Mouse (Mus musculus): ENCODE measurements around the gene Slc22a4.
"Not testable (repeated sequence)": the region's sequence is repeated elsewhere in the genome, so short reads cannot be mapped to it uniquely, and the experiment has no call there.

Gene Slc22a4

DNA sequence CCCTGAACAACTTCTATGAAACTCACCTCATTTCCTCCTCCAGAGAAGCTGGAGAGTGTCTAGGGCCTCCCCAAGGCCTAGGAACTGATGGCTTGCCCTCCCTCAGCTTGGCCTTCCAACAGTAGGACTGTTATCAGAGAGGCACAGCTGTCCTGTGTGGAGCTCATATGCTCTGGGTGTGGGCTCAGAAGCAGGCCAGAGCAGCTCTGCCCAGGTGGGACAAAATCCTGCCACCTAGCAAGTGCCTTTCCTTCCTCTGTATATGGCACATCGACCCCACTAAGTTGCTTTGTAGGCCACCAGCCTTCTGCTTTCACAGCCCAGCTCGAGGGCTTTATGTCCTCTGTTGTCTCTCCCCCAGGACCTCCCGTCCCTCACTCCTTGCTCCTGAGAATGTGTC, 23.2 kb downstream of the Slc22a4 start:
- DNase-seq (ENCODE audit: low spot score): no peak

DNA sequence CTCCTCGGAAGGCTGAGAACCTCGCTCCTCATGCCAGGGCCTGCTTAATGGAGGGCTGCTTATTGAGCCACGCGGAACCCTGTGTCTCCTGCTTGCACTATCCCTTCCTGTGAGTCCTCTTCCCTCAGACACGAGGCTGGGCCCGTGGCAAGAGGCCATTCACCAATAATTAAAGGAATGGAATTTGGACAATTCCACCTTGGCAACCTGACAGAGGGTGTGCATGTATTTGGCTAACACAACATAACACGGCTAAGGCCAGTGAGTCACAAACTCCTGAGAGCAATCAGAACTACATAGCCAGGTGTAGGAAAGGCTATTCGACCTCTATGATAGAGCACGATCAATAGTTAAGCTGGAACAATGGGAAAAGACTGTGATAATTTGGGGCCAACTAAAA, 23.7 kb downstream of the Slc22a4 start:
- DNase-seq (ENCODE audit: low spot score): no peak

DNA sequence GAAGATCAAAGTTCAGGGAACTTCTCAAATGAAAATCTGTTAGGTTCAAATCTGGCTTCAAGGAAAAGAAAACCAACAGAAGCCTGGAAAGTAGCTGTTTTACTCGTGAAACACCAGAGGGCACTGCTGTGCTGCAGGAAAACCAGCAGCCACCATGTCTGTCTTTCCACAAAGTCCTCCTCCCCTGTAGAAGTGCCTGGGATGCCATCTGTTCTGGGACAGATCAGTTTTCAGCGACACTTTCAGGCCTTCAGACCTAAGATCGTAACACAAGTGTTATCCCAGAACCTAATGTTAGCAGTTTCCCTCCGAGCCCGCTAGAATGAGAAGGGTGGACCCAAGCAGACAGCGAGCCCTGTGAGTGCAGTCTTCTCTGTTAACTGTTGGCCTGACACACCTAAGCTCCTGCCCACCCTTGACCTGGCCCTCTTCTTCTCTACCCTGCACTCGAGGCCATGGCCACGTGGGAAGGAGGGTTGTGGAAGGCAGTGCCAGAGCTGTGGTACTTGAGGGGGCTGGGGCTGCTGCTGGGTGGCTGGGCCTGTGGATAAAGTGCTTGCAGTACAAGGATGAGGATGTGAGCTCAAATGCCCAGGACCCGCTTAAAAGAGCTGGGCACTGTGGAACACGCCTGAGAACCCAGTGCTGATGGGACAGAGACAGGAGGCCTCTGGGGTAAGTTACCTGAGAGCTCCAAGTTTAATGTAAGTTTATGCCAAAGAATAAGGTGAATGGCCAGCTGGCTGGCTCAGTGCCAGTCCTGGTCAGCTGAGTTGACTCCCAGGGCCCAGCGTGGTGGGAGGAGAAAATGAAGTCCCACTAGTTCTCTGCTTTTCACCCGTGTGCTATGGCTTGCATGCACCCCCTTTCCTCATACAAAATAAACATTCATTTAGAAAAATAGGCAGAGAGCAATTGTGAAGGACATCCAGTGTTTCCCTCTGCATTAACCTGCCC, 24.9 kb downstream of the Slc22a4 start:
- not testable (repeated sequence) for DNase-seq (ENCODE audit: low spot score)

DNA sequence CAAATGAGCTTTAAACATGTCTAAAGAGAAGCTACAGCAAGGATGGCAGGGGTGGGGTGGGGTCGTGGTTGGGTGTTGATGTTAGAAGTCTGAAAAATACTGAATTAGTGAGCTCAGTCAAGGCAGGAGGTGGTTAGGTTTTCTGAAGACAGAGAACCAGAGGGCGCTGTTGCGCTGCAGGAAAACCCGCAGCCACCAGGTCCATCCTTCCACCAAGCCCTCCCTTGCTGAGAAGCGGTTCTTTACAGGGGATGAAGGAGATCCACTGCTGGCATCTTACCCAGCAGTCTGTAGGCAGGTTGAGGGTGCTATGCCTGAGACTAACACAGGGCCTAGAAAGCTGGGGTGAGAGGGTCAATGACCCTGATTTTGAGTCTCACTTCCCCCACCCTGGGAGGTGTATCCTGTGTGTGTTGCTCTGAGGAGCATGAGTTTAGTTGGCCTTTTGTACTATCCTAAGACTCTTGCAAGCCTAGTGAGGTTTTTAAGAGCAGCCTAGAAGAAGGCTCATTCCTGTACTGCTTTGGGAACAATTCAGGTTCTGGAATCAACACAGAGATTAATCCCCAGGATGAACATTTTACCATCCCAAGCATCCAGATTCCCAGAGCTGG, 25.6 kb downstream of the Slc22a4 start:
- peak; percentile 42 for DNase-seq (ENCODE audit: low spot score)

DNA sequence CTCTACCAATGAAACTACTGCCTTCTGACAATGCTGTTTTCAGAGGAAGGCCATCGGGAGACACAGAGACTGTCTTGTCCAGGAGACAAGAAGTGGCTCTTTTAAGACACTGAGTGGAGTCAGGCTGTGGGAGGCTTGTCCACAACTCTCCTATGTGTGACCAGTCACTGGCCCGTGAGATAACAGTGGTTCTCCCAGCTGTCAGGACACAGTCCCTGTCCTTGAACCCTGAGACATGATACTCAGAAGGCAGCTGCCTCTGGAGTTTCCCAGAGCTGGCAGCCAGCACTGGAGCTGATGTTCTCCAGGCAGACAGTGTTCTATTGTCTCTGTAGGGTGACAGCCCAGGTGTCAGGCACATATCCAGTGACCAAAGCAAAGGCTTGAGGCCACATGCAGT, 30.2 kb downstream of the Slc22a4 start:
- no peak for DNase-seq (ENCODE audit: low spot score)

DNA sequence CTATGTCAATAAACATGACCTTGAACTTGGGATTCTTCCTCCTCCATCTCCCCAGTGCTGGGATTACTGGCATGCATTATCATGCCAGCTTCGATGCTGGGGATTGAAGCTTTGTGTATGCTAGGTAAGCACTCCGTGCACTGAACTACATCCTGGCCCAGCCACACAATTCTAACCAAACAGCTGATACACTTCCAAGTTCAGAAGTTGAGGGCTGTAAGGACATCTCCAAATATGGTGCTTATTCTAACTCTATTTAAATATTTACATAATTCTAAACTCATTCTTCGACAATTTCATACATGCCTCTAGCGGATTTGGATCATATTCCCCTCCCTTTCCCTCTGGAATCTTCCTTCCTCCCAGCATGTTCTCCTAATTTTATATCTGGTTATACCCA, 35.6 kb downstream of the Slc22a4 start:
- no peak for DNase-seq (ENCODE audit: low spot score)

DNA sequence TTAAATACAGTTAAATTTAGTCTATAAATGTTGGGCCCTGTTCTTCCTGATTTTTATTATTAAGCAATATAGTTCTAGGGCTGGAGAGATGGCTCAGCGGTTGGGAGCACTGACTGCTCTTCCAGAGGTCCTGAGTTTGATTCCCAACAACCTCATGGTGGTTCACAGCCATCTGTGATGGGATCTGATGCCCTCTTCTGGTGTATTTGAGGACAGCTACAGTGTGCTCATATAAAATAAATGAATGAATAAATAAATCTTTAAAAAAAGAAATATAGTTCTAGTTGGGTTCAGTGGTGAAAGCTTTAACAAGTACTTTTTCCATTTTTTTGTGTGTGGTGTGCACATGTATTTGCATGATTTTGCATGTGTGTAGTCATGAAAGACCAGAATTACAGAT, 38.7 kb downstream of the Slc22a4 start:
- no peak for DNase-seq (ENCODE audit: low spot score)

DNA sequence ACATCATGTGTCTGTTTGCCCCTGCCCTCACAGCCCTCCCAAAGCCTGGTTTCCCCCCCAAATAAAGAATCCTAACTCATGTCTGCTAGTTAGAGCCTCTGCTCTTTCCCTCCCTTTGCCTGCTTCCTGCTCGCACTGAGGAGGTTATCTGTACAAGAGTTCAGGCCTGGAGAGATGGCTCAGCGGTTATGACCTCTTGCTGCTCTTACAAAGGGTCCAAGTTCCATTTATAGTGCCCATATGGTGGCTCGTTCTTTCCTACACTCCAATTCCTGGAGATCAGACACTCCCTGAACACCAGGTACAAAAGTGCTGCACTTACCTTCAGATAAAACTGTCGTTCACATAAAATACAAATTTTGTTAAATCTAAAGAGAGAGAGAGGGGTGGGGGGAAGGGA, 39.8 kb downstream of the Slc22a4 start:
- no peak for DNase-seq (ENCODE audit: low spot score)

DNA sequence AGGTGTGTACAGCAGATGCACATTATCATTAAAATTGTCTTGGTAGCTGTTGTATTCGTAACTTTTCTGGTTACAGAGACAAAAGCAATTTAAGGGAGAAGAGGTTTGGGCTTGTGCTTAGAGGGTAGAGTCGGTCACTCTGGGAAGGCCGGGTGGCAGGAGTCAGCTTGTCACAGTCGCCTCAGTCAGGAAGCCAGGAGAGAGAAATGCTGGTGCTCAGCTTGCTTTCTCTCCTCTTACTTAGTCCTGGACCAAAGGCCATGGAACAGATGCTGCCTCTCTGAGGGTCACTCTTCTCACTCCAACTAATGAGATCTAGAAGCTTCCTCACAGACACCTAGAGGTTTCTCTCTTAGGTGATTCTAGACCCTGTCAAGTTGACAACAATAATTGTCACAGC, 46.5 kb downstream of the Slc22a4 start:
- no peak for DNase-seq (ENCODE audit: low spot score)

DNA sequence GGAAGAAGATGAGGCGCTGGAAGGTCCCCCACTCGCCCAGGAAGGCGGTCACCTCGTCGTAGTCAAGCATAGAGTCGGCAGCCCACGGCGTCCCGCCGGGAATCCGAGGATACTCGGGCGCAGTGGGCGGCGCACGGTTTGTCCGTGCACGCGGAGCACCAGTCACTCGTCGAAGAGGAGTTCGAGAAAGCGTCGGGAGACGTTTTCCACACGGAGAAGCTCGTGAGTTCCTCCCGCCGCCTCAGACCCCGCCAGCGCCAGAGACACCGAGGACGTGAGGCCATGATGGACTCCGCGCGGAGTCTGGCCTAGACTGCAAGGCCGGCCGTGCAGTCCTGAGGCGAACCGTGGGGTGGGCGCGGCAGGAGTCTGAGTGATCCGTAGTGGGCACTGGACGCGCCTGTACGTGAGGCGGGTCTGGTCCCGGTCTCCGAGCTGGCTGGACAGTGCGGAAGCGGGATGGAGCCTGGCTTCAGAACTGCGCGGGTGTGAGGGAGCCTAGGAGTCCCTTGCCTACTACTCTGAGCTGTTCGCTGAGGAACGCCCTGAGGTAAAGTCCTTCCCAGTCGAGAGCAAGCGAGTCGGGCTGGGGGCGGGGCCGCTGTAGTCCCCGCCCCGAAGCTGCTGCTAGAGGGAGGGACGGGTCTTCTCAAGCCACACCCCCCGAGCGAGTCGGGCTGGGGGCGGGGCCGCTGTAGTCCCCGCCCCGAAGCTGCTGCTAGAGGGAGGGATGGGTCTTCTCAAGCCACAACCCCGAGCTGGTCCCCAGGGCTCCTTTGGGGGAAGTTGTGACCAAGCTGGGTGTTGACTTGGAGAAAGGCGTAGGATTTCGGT, 47.9 kb downstream of the Slc22a4 start, which contains the start of gene Slc22a21:
Gene Slc22a21, minus strand, starts transcription at position 545 of the 834 bp plus-strand sequence.
- DNase-seq (ENCODE audit: low spot score): peak; percentile 58

DNA sequence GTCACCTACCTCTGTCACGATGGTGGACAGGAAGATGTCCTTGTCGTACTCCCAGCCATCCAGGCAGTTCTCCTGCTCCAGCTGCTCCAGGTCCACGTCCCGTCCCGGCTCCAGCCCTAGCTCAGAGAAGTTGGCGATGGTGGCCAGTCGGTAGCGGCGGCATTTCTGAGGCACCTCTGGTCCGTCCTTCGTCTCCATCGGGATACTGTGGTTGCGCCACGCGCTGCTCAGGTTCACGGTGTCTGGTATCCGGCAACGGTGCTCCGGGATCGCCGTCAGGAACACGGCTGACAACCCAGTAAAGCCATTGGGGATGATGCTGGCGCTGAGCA, 48.5 kb downstream of the Slc22a4 start:
- DNase-seq (ENCODE audit: low spot score): not testable (repeated sequence)

DNA sequence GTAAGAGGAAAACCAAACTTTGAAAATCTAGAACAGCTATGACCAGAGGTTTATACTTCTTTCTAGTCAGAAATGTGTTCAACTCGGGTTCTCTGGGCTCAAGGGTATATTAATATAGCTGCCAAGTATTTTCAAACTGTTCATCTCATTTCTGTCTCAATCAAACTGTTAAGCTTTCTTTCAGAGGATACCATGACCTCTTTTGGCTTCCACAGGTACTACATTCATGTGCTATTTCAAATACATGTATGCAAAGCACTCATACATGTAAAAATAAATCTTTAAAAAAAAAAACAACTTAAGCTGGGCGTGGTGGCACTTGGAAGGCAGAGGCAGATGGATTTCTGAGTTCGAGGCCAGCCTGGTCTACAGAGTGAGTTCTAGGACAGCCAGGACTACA, 50.2 kb downstream of the Slc22a4 start:
- no peak for DNase-seq (ENCODE audit: low spot score)

DNA sequence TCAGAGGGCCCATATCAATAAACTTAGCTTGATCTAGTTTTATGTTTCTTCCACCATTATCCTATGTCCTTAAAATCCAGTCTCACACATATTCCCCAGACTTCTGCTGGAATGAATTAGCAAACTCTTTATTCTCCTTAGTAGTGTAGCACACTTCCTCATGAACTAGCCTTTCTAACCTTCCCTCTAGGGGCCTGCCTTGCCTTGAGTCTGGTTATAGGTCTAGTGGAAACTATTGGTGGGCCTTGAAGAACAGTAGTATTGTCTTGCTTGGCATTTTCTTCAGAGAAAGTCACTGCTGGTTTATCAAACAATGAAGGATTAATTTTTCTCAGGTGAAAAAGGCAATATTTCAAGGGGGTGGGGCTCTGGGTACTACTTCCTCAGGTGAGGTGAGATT, 52.3 kb downstream of the Slc22a4 start:
- DNase-seq (ENCODE audit: low spot score): no peak

DNA sequence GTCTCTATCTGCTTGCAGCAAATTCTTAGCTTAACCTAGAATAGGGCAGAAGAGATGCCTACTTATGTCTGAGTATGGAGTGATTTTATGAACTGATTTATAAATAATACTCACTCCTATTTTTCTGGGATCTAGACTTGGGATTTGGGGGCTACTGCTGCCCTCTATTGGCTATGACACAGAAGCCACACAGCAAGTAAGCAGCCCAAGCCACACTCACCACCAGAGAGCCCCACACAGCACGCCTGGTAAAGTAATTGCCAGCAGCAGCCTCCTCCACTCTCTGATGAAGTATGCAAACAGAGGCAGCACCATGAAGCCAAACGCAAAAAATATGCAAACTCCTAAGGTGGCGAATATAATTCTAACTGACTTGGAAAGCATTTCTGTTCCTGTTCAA, 68.9 kb downstream of the Slc22a4 start:
- DNase-seq (ENCODE audit: low spot score): no peak

DNA sequence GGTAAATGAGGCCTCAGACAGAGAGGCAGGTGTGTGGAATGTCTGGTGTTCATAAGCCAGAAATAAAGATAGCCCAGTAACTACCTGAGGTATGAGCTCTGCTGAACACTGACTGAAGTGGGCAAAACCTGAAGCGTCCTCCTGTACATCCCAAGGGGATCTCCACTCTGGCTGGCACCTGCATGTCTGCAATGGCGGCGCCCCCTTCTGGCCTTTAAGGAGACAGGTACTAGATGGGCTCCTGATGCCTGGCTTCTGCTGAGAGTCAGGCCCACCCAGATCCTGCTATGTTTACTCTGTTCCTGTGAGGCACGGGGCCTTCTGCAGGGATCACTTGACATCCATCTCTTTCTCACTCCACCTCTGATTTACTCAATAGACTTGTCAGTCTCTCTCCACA, 69.7 kb downstream of the Slc22a4 start:
- DNase-seq (ENCODE audit: low spot score): not testable (repeated sequence)

DNA sequence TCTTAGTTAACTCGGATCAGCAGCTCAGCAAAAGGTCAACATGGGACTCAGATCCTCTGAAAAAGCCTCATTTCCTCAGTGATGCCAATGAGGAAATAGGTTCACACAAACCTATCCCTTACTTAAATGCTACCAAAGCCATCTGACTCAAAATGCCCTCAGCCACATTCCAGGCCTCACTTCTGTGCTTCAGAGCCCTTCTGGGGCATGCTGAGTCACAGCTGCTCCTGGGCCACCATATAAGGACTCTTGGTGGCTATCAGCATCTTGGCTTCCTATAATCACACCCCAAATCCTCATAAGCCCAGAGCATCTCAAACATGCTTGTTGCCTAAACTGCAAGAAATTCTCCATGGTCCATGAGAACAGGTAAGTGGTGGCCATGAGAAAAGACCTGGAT, 71.3 kb downstream of the Slc22a4 start:
- DNase-seq (ENCODE audit: low spot score): no peak

DNA sequence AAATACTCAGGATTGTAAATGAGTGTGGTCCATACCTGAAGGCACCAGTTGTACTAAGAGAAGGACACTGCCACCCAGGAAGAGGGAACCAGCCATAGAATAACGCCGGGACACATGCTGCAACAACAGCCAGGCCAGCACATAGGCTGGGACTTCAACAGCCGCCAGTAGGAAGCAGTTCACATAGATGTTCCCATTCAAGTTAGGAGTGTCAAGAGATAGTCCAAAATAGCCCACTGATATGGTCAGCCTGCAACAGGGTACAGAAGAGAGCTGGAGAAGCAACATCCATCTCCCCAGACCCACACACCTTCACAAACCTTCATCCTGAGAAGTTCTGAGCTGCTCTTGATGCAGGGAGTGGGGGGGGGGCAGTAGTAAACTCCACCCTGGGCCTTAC, 73.2 kb downstream of the Slc22a4 start:
- no peak for DNase-seq (ENCODE audit: low spot score)

DNA sequence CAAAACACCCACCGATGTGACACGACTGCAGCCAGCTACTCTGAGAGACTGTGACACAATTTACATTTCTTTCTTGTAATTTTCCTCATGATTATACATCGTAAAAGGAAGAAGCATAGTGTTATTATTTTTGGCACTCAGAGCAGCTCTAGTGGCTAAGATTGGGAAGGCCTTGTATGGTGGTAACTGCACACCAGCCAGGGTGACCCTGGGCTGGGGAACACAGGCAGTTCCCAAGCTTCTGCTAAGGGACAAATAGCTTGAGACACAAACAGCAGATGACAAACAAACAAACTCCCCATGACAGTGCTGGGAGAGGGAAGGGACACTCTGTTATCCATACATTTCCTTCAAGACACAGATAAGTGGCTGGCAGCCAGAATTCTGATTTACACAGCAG, 77.8 kb downstream of the Slc22a4 start:
- DNase-seq (ENCODE audit: low spot score): not testable (repeated sequence)
